24 mouse cellular contexts compared by ENCODE assay signal in the genomic region with DNA sequence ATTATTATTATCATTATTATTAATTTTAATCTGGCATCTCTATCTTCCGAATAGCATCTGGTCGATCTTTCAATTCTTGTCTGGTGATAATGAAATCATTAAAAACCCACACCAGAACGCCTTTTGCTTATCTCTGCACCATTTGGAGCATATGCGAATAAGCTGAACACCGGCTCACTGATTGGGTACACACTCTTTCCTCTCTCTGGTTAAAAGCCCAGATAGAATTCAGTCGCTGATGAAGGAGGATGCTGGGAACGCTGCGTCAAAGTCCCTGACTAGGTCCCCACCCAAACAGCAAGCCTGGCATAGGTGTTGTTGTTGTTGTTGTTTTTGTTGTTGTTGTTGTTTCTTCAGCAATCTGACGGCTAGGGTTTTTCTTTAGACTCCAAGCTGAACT.
DNase-seq lines count a peak whose midpoint lies in the region; ATAC-seq and TF ChIP-seq lines count a peak whose summit lies in the region.
"Had no signal": no experiment of that assay in that cellular context is flagged by ENCODE, and none has a peak within 500 bp of the region (broad histone marks: within the 10 kb centered on the region; RNA-seq: fewer than 3 reads in every experiment).

No protein-coding gene starts in this region.

- no peaks in the 10 kb centered on the region for H3K9me3 ChIP-seq in heart, embryonic 14.5 days (ENCODE audit: control insufficient read depth, low read length)
- H3K9me3 ChIP-seq in midbrain, embryonic 12.5 days, result no peaks in the 10 kb centered on the region
- no peaks in the 10 kb centered on the region for H3K9me3 ChIP-seq in midbrain, postnatal 0 days (ENCODE audit: low read length)
- H3K9me3 ChIP-seq: forebrain, embryonic 10.5 days; forebrain, embryonic 15.5 days; G1E; heart, embryonic 15.5 days; hindbrain, embryonic 12.5 days; hindbrain, embryonic 15.5 days had no signal

- DNase-seq in heart, adult 11 months, result peak; percentile 58
- DNase-seq in heart, postnatal 4 days, result no peak
- DNase-seq in heart, postnatal 36 days, result no peak
- peak; percentile 54 for DNase-seq in layer of hippocampus, adult 9-11 months
- no peak for DNase-seq in layer of hippocampus, postnatal 25 days (ENCODE audit: extremely low spot score in 1 of 2, low spot score in 1 of 2)
- DNase-seq in midbrain, postnatal 0 days (ENCODE audit: low spot score), result no peak
- DNase-seq: adrenal gland, postnatal 10 days; adrenal gland, postnatal 36 days; B cell, adult 2 months; cerebellum, adult 18-20 months; cerebellum, adult 9-10 months; cerebellum, postnatal 14 days; gastrocnemius, postnatal 25 days; heart, postnatal 10 days had no signal

- intact Hi-C loops in heart, postnatal 36 days (cut with DNase I), result no loop called here

- 0 out of 2 replicates have a peak overlapping the region, but pooled peaks have one; percentile 15 for H3K4me2 ChIP-seq in heart, embryonic 14.5 days (ENCODE audit: low read length)
- no peak overlapping the region for H3K4me2 ChIP-seq in midbrain, embryonic 12.5 days (replicated peaks)
- H3K4me2 ChIP-seq in midbrain, postnatal 0 days (ENCODE audit: low read depth, low read length, poor library complexity, severe bottlenecking), result no peak overlapping the region
- H3K4me2 ChIP-seq: forebrain, embryonic 15.5 days; heart, embryonic 15.5 days; hindbrain, embryonic 12.5 days; hindbrain, embryonic 15.5 days had no signal

- 51% methylated on average over 9 of the region's 9 CpGs for WGBS in heart, embryonic 14.5 days
- 80% methylated on average over 9 of the region's 9 CpGs for WGBS in midbrain, embryonic 12.5 days
- WGBS in midbrain, postnatal 0 days, result 75% methylated on average over 9 of the region's 9 CpGs

- H3K36me3 ChIP-seq in heart, embryonic 14.5 days (ENCODE audit: control insufficient read depth, insufficient read depth, low read length), result no peaks in the 10 kb centered on the region
- H3K36me3 ChIP-seq in midbrain, embryonic 12.5 days, result no peaks in the 10 kb centered on the region
- no peaks in the 10 kb centered on the region for H3K36me3 ChIP-seq in midbrain, postnatal 0 days (ENCODE audit: insufficient read depth, low read length)
- H3K36me3 ChIP-seq: forebrain, embryonic 10.5 days; forebrain, embryonic 15.5 days; G1E; heart, embryonic 15.5 days; hindbrain, embryonic 12.5 days; hindbrain, embryonic 15.5 days had no signal

- H3K4me3 ChIP-seq in heart, embryonic 14.5 days (ENCODE audit: control insufficient read depth in 1 of 2, insufficient read depth in 1 of 2, low read depth in 1 of 2, low read length in 2 of 2), result no peak overlapping the region
- no peak overlapping the region for H3K4me3 ChIP-seq in midbrain, embryonic 12.5 days
- no peak overlapping the region for H3K4me3 ChIP-seq in midbrain, postnatal 0 days (ENCODE audit: low read depth, low read length)
- H3K4me3 ChIP-seq: forebrain, embryonic 10.5 days; forebrain, embryonic 15.5 days; heart, embryonic 15.5 days; hindbrain, embryonic 12.5 days; hindbrain, embryonic 15.5 days had no signal

- TF ChIP-seq CTCF in midbrain, postnatal 0 days (IDR thresholded peaks at IDR 0.05), result no peak

- no peak for ATAC-seq in heart, embryonic 14.5 days (ENCODE audit: insufficient number of reproducible peaks, insufficient read depth, low FRiP score, low read depth)
- ATAC-seq in midbrain, embryonic 12.5 days (ENCODE audit: low FRiP score, low read depth), result no peak
- no peak for ATAC-seq in midbrain, postnatal 0 days (ENCODE audit: low FRiP score)
- ATAC-seq: forebrain, embryonic 15.5 days; Patski had no signal

- H3K9ac ChIP-seq in heart, embryonic 14.5 days (ENCODE audit: low read length), result no peak overlapping the region
- H3K9ac ChIP-seq in midbrain, embryonic 12.5 days (replicated peaks), result no peak overlapping the region
- no peak overlapping the region for H3K9ac ChIP-seq in midbrain, postnatal 0 days (replicated peaks; ENCODE audit: low read length, poor library complexity, severe bottlenecking)
- H3K9ac ChIP-seq: forebrain, embryonic 15.5 days; heart, embryonic 15.5 days; hindbrain, embryonic 12.5 days; hindbrain, embryonic 15.5 days had no signal

- H3K27me3 ChIP-seq in heart, embryonic 14.5 days (ENCODE audit: control insufficient read depth, insufficient read depth, low read length), result no peaks in the 10 kb centered on the region
- no peaks in the 10 kb centered on the region for H3K27me3 ChIP-seq in midbrain, embryonic 12.5 days
- H3K27me3 ChIP-seq in midbrain, postnatal 0 days (ENCODE audit: insufficient read depth, low read length), result no peaks in the 10 kb centered on the region
- H3K27me3 ChIP-seq: CH12.LX; forebrain, embryonic 15.5 days; heart, embryonic 15.5 days; hindbrain, embryonic 12.5 days; hindbrain, embryonic 15.5 days; Patski had no signal

- H3K4me1 ChIP-seq in heart, embryonic 14.5 days (ENCODE audit: control insufficient read depth in 2 of 2, insufficient read depth in 2 of 2, low read length in 2 of 2), result no peaks in the 10 kb centered on the region
- no peaks in the 10 kb centered on the region for H3K4me1 ChIP-seq in midbrain, embryonic 12.5 days
- H3K4me1 ChIP-seq in midbrain, postnatal 0 days (ENCODE audit: insufficient read depth, low read length), result no peaks in the 10 kb centered on the region
- H3K4me1 ChIP-seq: forebrain, embryonic 15.5 days; heart, embryonic 15.5 days; hindbrain, embryonic 15.5 days had no signal

- H3K27ac ChIP-seq in heart, embryonic 14.5 days (replicated peaks in 1 of 2; ENCODE audit: control insufficient read depth in 1 of 2, insufficient read depth in 1 of 2, low read depth in 2 of 2, low read length in 2 of 2), result no peak overlapping the region
- 0 out of 2 replicates have a peak overlapping the region, but pooled peaks have one; percentile 10 for H3K27ac ChIP-seq in midbrain, embryonic 12.5 days (replicated peaks)
- H3K27ac ChIP-seq in midbrain, postnatal 0 days (ENCODE audit: low read depth, low read length), result no peak overlapping the region
- H3K27ac ChIP-seq: forebrain, embryonic 10.5 days; forebrain, embryonic 15.5 days; heart, embryonic 15.5 days; hindbrain, embryonic 12.5 days; hindbrain, embryonic 15.5 days had no signal

Comparison
In these comparisons a context has a peak if more than half of its experiments do, and no peak if none do; other contexts are left out.
1. DNase-seq: peak in heart, adult 11 months (single experiment) and layer of hippocampus, adult 9-11 months (single experiment); none in heart, postnatal 4 days (single experiment), heart, postnatal 36 days (0 of 2), layer of hippocampus, postnatal 25 days (0 of 2) and midbrain, postnatal 0 days (single experiment).